Mouse (Mus musculus): ENCODE measurements around the gene Tnrc18. TPM values are rescaled to one million over a fixed set of nuclear protein-coding genes. Genes with fewer than 3 reads are reported as not detected.
"Not testable (repeated sequence)": the region's sequence is repeated elsewhere in the genome, so short reads cannot be mapped to it uniquely, and the experiment has no call there.

Tnrc18 gene
- polyA plus RNA-seq, 1 experiment from 2014 or later, result 16.3 TPM

- Histone ChIP-seq H3K9me3 (replicated peaks; ENCODE audit: low read length) (no peaks in the 10 kb centered on the region), H3K9ac (ENCODE audit: low read depth, low read length) (no peak overlapping the region), H3K27me3 (ENCODE audit: insufficient read depth, low read length) (no peaks in the 10 kb centered on the region), H3K4me1 (replicated peaks; ENCODE audit: insufficient read depth, low read length) (no peaks in the 10 kb centered on the region; the same call in 1 of the 2 replicates), H3K4me3 (replicated peaks; ENCODE audit: low read depth, low read length) (no peak overlapping the region), H3K4me2 (ENCODE audit: low read length) (no peak overlapping the region), H3K27ac (peak overlapping the region; percentile 42; the same call in 1 of the 2 replicates), H3K36me3 (ENCODE audit: insufficient read depth, low read length) (no peaks in the 10 kb centered on the region)
- DNase-seq (ENCODE audit: low spot score) (peak; percentile 84), ATAC-seq (replicated peaks; ENCODE audit: low FRiP score, low read depth) (0 out of 2 replicates have a peak, but pooled peaks have one; percentile 15)
- no peak for TF ChIP-seq CTCF (IDR thresholded peaks at IDR 0.05; ENCODE audit: low read depth)
- WGBS, result 61% methylated on average over 8 of the region's 8 CpGs
These were observed 24.1 kb upstream of the Tnrc18 start for GRCm38 (mm10) chr5:142841372-142842136.

- H3K27ac ChIP-seq; H3K9me3 ChIP-seq (replicated peaks; ENCODE audit: low read length); DNase-seq (ENCODE audit: low spot score); H3K36me3 ChIP-seq (ENCODE audit: insufficient read depth, low read length); H3K4me3 ChIP-seq (replicated peaks; ENCODE audit: low read depth, low read length); ATAC-seq (replicated peaks; ENCODE audit: low FRiP score, low read depth); H3K4me2 ChIP-seq (ENCODE audit: low read length); H3K4me1 ChIP-seq (replicated peaks; ENCODE audit: insufficient read depth, low read length); H3K9ac ChIP-seq (ENCODE audit: low read depth, low read length); H3K27me3 ChIP-seq (ENCODE audit: insufficient read depth, low read length): not testable (repeated sequence)
- WGBS, result 95% methylated on average over 2 of the region's 2 CpGs
These were observed 20.0 kb upstream of the Tnrc18 start for GRCm38 (mm10) chr5:142837427-142837826.

DNA sequence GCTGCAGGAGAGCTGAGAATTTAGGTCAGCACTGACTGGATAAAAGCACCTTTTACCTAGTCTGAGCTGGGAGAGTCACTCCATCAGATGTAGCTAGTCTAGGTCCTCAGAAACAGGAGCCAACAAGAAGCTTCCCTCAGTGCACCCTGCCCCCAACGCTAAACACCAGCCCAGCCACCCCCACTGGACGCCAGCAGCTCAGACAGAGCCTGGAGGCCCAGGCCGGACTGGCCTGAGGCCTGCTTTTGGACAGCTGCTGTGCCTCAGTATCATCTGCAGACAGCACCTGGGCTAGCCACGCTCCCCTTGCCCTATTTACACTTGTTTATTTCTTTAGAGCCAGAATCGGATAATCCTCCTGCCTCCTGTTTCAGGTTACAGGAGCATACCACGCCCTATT, 19.4 kb upstream of the Tnrc18 start:
- Histone ChIP-seq H3K9ac (ENCODE audit: low read depth, low read length) (no peak overlapping the region), H3K4me3 (replicated peaks; ENCODE audit: low read depth, low read length) (no peak overlapping the region), H3K27ac (no peak overlapping the region), H3K4me1 (replicated peaks; ENCODE audit: insufficient read depth, low read length) (no peaks in the 10 kb centered on the region), H3K36me3 (ENCODE audit: insufficient read depth, low read length) (no peaks in the 10 kb centered on the region), H3K9me3 (replicated peaks; ENCODE audit: low read length) (no peaks in the 10 kb centered on the region; the same call in 1 of the 2 replicates), H3K4me2 (ENCODE audit: low read length) (no peak overlapping the region), H3K27me3 (ENCODE audit: insufficient read depth, low read length) (no peaks in the 10 kb centered on the region)
- TF ChIP-seq CTCF (IDR thresholded peaks at IDR 0.05; ENCODE audit: low read depth), result no peak
- no peak for DNase-seq (ENCODE audit: low spot score)
- 53% methylated on average over 6 of the region's 6 CpGs for WGBS
- ATAC-seq (replicated peaks; ENCODE audit: low FRiP score, low read depth), result no peak

- Histone ChIP-seq H3K4me1 (replicated peaks; ENCODE audit: insufficient read depth, low read length) (no peaks in the 10 kb centered on the region), H3K36me3 (ENCODE audit: insufficient read depth, low read length) (no peaks in the 10 kb centered on the region), H3K27me3 (ENCODE audit: insufficient read depth, low read length) (no peaks in the 10 kb centered on the region), H3K4me2 (ENCODE audit: low read length) (no peak overlapping the region), H3K9me3 (replicated peaks; ENCODE audit: low read length) (no peaks in the 10 kb centered on the region; the same call in 1 of the 2 replicates), H3K9ac (ENCODE audit: low read depth, low read length) (no peak overlapping the region), H3K27ac (no peak overlapping the region), H3K4me3 (replicated peaks; ENCODE audit: low read depth, low read length) (no peak overlapping the region)
- ATAC-seq (replicated peaks; ENCODE audit: low FRiP score, low read depth) (no peak), DNase-seq (ENCODE audit: low spot score) (no peak)
- no peak for TF ChIP-seq CTCF (IDR thresholded peaks at IDR 0.05; ENCODE audit: low read depth)
- WGBS, result 63% methylated on average over 8 of the region's 8 CpGs
These were observed 16.4 kb upstream of the Tnrc18 start for GRCm38 (mm10) chr5:142833646-142834438.

GRCm38 (mm10) chr5:142826131-142826530, 8.7 kb upstream of the Tnrc18 start:
- H3K9ac ChIP-seq (ENCODE audit: low read depth, low read length), result no peak overlapping the region
- no peak for DNase-seq (ENCODE audit: low spot score)
- H3K9me3 ChIP-seq (replicated peaks; ENCODE audit: low read length), result no peaks in the 10 kb centered on the region
- H3K4me3 ChIP-seq (replicated peaks; ENCODE audit: low read depth, low read length), result no peak overlapping the region
- no peak for ATAC-seq (replicated peaks; ENCODE audit: low FRiP score, low read depth)
- no peak for TF ChIP-seq CTCF (IDR thresholded peaks at IDR 0.05; ENCODE audit: low read depth)
- no peak overlapping the region for H3K27ac ChIP-seq
- H3K27me3 ChIP-seq (ENCODE audit: insufficient read depth, low read length), result no peaks in the 10 kb centered on the region
- no peaks in the 10 kb centered on the region for H3K36me3 ChIP-seq (ENCODE audit: insufficient read depth, low read length)
- H3K4me2 ChIP-seq (ENCODE audit: low read length), result no peak overlapping the region
- peaks cover 16% of the 10 kb centered on the region; the same call in 1 of the 2 replicates for H3K4me1 ChIP-seq (replicated peaks; ENCODE audit: insufficient read depth, low read length)
- 81% methylated on average over 4 of the region's 4 CpGs for WGBS

DNA sequence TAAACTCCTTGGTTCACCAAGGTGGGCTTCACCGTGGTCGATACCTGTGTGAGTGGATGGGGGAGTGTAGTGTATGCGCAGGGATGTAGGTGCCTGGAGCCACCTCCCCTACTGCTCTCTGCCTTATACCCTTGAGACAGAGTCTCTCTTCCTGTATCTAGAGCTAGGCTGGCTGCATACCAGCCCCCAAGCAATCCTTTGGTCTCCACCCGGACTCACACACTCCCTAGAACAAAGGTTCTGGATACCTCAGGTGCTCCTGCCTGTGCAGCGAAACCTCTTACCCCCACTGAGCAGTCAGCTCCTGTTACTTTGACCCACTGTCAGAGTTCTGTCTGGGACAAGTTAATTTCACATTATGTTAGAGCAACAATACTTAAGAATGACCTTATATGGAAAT, 8.2 kb upstream of the Tnrc18 start:
- no peaks in the 10 kb centered on the region for H3K27me3 ChIP-seq (ENCODE audit: insufficient read depth, low read length)
- H3K27ac ChIP-seq, result no peak overlapping the region
- WGBS, result 68% methylated on average over 5 of the region's 5 CpGs
- ATAC-seq (replicated peaks; ENCODE audit: low FRiP score, low read depth) (no peak), DNase-seq (ENCODE audit: low spot score) (no peak)
- H3K4me1 ChIP-seq (replicated peaks; ENCODE audit: insufficient read depth, low read length), result peaks cover 16% of the 10 kb centered on the region; the same call in 1 of the 2 replicates
- no peak overlapping the region for H3K4me2 ChIP-seq (ENCODE audit: low read length)
- TF ChIP-seq CTCF (IDR thresholded peaks at IDR 0.05; ENCODE audit: low read depth), result no peak
- no peak overlapping the region for H3K9ac ChIP-seq (ENCODE audit: low read depth, low read length)
- H3K9me3 ChIP-seq (replicated peaks; ENCODE audit: low read length), result no peaks in the 10 kb centered on the region
- no peaks in the 10 kb centered on the region for H3K36me3 ChIP-seq (ENCODE audit: insufficient read depth, low read length)
- H3K4me3 ChIP-seq (replicated peaks; ENCODE audit: low read depth, low read length), result no peak overlapping the region
